ENCODE assay signal across 8 mouse cellular contexts in the genomic region with DNA sequence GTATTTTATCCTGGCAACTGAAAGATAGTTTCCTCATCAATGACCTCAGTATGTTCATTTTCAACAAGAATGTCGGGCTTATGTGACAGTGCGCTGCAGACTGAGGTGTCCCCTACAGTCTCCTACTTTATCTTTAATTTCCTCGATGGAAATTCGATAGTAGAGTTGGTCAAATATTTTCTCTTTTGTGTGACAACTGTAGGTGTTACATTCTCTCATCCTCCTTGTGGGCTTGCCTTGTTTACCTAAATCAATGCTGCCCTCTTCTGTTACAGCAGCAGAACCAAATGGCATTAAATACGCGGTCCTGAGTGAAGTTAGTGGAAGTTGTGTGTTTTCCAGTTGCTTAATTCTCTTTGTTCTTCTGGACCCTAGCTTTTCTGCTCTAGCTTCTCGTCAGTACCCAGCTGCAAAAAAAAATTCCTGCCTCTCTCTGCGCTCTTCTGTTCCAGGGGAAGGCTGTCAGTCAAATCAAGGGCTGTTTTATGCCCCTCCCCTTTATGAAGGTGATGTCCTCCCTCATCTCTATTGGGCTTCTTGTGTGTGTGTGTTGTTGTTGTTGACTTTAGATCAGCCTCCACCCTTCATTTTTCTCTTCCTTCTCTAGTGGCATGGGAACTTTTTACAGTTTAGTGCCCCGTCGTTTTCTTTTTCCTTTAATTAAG.
DNase-seq lines count a peak whose midpoint lies in the region; ATAC-seq and TF ChIP-seq lines count a peak whose summit lies in the region.

No protein-coding gene starts in this region.

- H3ac ChIP-seq in C2C12 (ENCODE audit: control insufficient read depth, insufficient read length, low read depth): no peak overlapping the region

- ATAC-seq in heart, postnatal 0 days (ENCODE audit: insufficient read depth, low read depth): no peak
- ATAC-seq in kidney, postnatal 0 days (replicated peaks; ENCODE audit: low FRiP score, low read depth): peak; percentile 25; the same call in 1 of the 2 replicates

- no peaks in the 10 kb centered on the region for H3K79me2 ChIP-seq in C2C12 (ENCODE audit: control insufficient read depth, insufficient read depth)

- no peaks in the 10 kb centered on the region for H3K9me3 ChIP-seq in heart, postnatal 0 days (replicated peaks; ENCODE audit: control insufficient read depth, low read length)
- H3K9me3 ChIP-seq in kidney, postnatal 0 days (replicated peaks; ENCODE audit: low read length): no peaks in the 10 kb centered on the region

- WGBS in heart, postnatal 0 days: 33% methylated on average over 10 of the region's 10 CpGs
- 26% methylated on average over 10 of the region's 10 CpGs for WGBS in kidney, postnatal 0 days

- no peak overlapping the region for H3K4me3 ChIP-seq in heart, postnatal 0 days (ENCODE audit: low read depth, low read length)
- no peak overlapping the region for H3K4me3 ChIP-seq in C2C12 (ENCODE audit: insufficient read depth, poor library complexity, severe bottlenecking)
- no peak overlapping the region for H3K4me3 ChIP-seq in kidney, postnatal 0 days (replicated peaks; ENCODE audit: low read depth, low read length)

- H3K27me3 ChIP-seq in heart, postnatal 0 days (ENCODE audit: control insufficient read depth, insufficient read depth, low read length): no peaks in the 10 kb centered on the region
- H3K27me3 ChIP-seq in C2C12 (ENCODE audit: control insufficient read depth, insufficient read depth, insufficient read length): no peaks in the 10 kb centered on the region
- H3K27me3 ChIP-seq in kidney, postnatal 0 days (ENCODE audit: insufficient read depth, low read length): no peaks in the 10 kb centered on the region
- no peaks in the 10 kb centered on the region for H3K27me3 ChIP-seq in splenic B cell, adult 2 months (ENCODE audit: control insufficient read depth, insufficient read depth, low read length, poor library complexity, severe bottlenecking)

- no peaks in the 10 kb centered on the region for H3K4me1 ChIP-seq in heart, postnatal 0 days (ENCODE audit: control insufficient read depth, insufficient read depth)
- H3K4me1 ChIP-seq in kidney, postnatal 0 days (replicated peaks; ENCODE audit: insufficient read depth, low read length): peaks cover 3% of the 10 kb centered on the region; the same call in 1 of the 2 replicates

- H3K36me3 ChIP-seq in heart, postnatal 0 days (replicated peaks; ENCODE audit: control insufficient read depth, insufficient read depth, low read length): no peaks in the 10 kb centered on the region
- H3K36me3 ChIP-seq in C2C12 (ENCODE audit: control insufficient read depth, insufficient read depth): no peaks in the 10 kb centered on the region
- no peaks in the 10 kb centered on the region for H3K36me3 ChIP-seq in kidney, postnatal 0 days (ENCODE audit: insufficient read depth, low read length)
- H3K36me3 ChIP-seq in splenic B cell, adult 2 months (ENCODE audit: control insufficient read depth, insufficient read depth, low read length, poor library complexity, severe bottlenecking): no peaks in the 10 kb centered on the region

- DNase-seq in heart, postnatal 0 days (ENCODE audit: low spot score): peak; percentile 40
- no peak for DNase-seq in heart, adult 9 months (ENCODE audit: low spot score in 2 of 2)
- DNase-seq in embryo, embryonic 11 days: peak; percentile 49
- DNase-seq in kidney, postnatal 0 days (ENCODE audit: low spot score): peak; percentile 86
- peak; percentile 62 for DNase-seq in splenic B cell, adult 2 months (ENCODE audit: low read depth, low spot score)
- no peak for DNase-seq in gastrocnemius, postnatal 10 days
- no peak for DNase-seq in cerebellum, adult 9-10 months

- no peak overlapping the region for H3K27ac ChIP-seq in heart, postnatal 0 days (ENCODE audit: low read depth)
- H3K27ac ChIP-seq in kidney, postnatal 0 days: no peak overlapping the region

- H3K9ac ChIP-seq in heart, postnatal 0 days (replicated peaks; ENCODE audit: low read depth, low read length): no peak overlapping the region
- H3K9ac ChIP-seq in kidney, postnatal 0 days (ENCODE audit: low read depth, low read length): no peak overlapping the region

- 0 out of 2 replicates have a peak overlapping the region, but pooled peaks have one; percentile 6 for H3K4me2 ChIP-seq in heart, postnatal 0 days (ENCODE audit: low read depth, low read length)
- peak overlapping the region; percentile 16; the same call in 1 of the 2 replicates for H3K4me2 ChIP-seq in kidney, postnatal 0 days (ENCODE audit: low read length)

- H3K79me3 ChIP-seq in C2C12 (ENCODE audit: low read depth): no peaks in the 10 kb centered on the region

- TF ChIP-seq EP300 in heart, postnatal 0 days (IDR thresholded peaks at IDR 0.05; ENCODE audit: low read depth): no peak

- peak; percentile 74 for TF ChIP-seq CTCF in heart, postnatal 0 days (IDR thresholded peaks at IDR 0.05; ENCODE audit: low read depth)
- peak; percentile 3 for TF ChIP-seq CTCF in C2C12 (IDR thresholded peaks at IDR 0.05; ENCODE audit: control insufficient read depth, insufficient read depth, insufficient read length)
- TF ChIP-seq CTCF in kidney, postnatal 0 days (IDR thresholded peaks at IDR 0.05; ENCODE audit: low read depth): peak; percentile 85

TF ChIP-seq in C2C12, 6 proteins besides CTCF, POLR2A, EP300 and RAD21:
- TF ChIP-seq USF1 (IDR thresholded peaks at IDR 0.05; ENCODE audit: low read depth) (no peak), CEBPB (IDR thresholded peaks at IDR 0.05; ENCODE audit: low read depth) (no peak), MYOD1 (IDR thresholded peaks at IDR 0.05; ENCODE audit: control insufficient read depth, insufficient read length, low read depth) (no peak), MAX (IDR thresholded peaks at IDR 0.05) (no peak), MYOG (IDR thresholded peaks at IDR 0.05; ENCODE audit: control insufficient read depth, extremely low read depth, insufficient read length) (no peak), FOSL1 (IDR thresholded peaks at IDR 0.05; ENCODE audit: insufficient read depth, low read length, poor library complexity, severe bottlenecking) (no peak)

Comparison
In these comparisons a context has a peak if more than half of its experiments do, and no peak if none do; other contexts are left out.
1. DNase-seq: peak in heart, postnatal 0 days (single experiment), embryo, embryonic 11 days (single experiment), kidney, postnatal 0 days (single experiment) and splenic B cell, adult 2 months (single experiment); none in heart, adult 9 months (0 of 2), gastrocnemius, postnatal 10 days (single experiment) and cerebellum, adult 9-10 months (single experiment).
2. CTCF ChIP-seq: peak in every context shown above with its lines; median percentile 85 in kidney, postnatal 0 days; 74 in heart, postnatal 0 days; 3 in C2C12.